Mouse (Mus musculus) limb, embryonic 15.5 days (tissue): Measurements from ENCODE around the gene Szrd1. TPM values are rescaled to one million over a fixed set of nuclear protein-coding genes. Genes with fewer than 3 reads are reported as not detected.

Experiments
- ATAC-seq: fragments of 200-750 bp; cut with Nextera tagmentation; 2 replicates; pipeline ENCODE4 v1.8.0; 2017; ENCODE audit warnings: low read depth, moderate TSS enrichment; ENCODE audit not compliant: insufficient number of reproducible peaks, low FRiP score, low TSS enrichment
- H3K27ac ChIP-seq: fragments of 300-500 bp; sonication (generic); 2 replicates; pipeline ENCODE4 v1.5.1; 2015; ENCODE audit warnings: moderate library complexity, mild to moderate bottlenecking, inconsistent platforms
- H3K27me3 ChIP-seq: fragments of 300-500 bp; sonication (generic); 2 replicates; pipeline ENCODE4 v1.6.1; 2015; ENCODE audit warnings: inconsistent platforms
- H3K36me3 ChIP-seq: fragments of 300-500 bp; sonication (generic); 2 replicates; pipeline ENCODE4 v1.6.1; 2015; ENCODE audit warnings: inconsistent platforms
- H3K4me1 ChIP-seq: fragments of 300-500 bp; sonication (generic); 2 replicates; pipeline ENCODE4 v1.6.1; 2015; ENCODE audit warnings: inconsistent platforms
- H3K4me2 ChIP-seq: fragments of 300-500 bp; sonication (generic); 2 replicates; pipeline ENCODE4 v1.6.1; 2015; ENCODE audit warnings: mild to moderate bottlenecking, inconsistent platforms
- H3K4me3 ChIP-seq: fragments of 300-500 bp; sonication (generic); 2 replicates; pipeline ENCODE4 v1.5.1; 2015; ENCODE audit warnings: mild to moderate bottlenecking, inconsistent platforms
- H3K9ac ChIP-seq: fragments of 300-500 bp; sonication (generic); 2 replicates; pipeline ENCODE4 v1.6.1; 2015; ENCODE audit warnings: inconsistent platforms
- H3K9me3 ChIP-seq: fragments of 300-500 bp; sonication (generic); 2 replicates; pipeline ENCODE4 v1.6.1; 2016; ENCODE audit warnings: inconsistent platforms
- WGBS: fragments of 180-500 bp; shearing (Covaris S2); methylation state at CpG from one replicate; pipeline ENCODE4 v1.1.7; 2015; 5-methylcytosine and 5-hydroxymethylcytosine counted together
- polyA plus RNA-seq: library from polyadenylated mRNA; unstranded; fragments of >200 nt; fragmentation: Nextera tagmentation; extraction: Ambion mirVana; gene quantifications from 2 replicates; pipeline ENCODE4 v1.2.1, GENCODE M21; 2015

The Szrd1 gene
- polyA plus RNA-seq, 1 experiment from 2014 or later: 51.9 TPM

- H3K9me3 ChIP-seq: no peaks in the 10 kb centered on the region
- ATAC-seq: no peak
- H3K36me3 ChIP-seq: peaks cover 32% of the 10 kb centered on the region
- H3K4me1 ChIP-seq: no peaks in the 10 kb centered on the region
- H3K27ac ChIP-seq: no peak overlapping the region
- no peak overlapping the region for H3K4me2 ChIP-seq
- H3K4me3 ChIP-seq: no peak overlapping the region
- WGBS: 65% methylated on average over 8 of the region's 8 CpGs
- H3K27me3 ChIP-seq: no peaks in the 10 kb centered on the region
- H3K9ac ChIP-seq: no peak overlapping the region
Measured at GRCm38 (mm10) chr4:141165744-141166292, 26.2 kb upstream of the Szrd1 start.

GRCm38 (mm10) chr4:141163729-141164128, 24.2 kb upstream of the Szrd1 start:
- Histone ChIP-seq H3K36me3 (peaks cover 16% of the 10 kb centered on the region), H3K9me3 (no peaks in the 10 kb centered on the region), H3K27ac (no peak overlapping the region), H3K9ac (no peak overlapping the region), H3K4me1 (peaks cover 11% of the 10 kb centered on the region; the same call in 1 of the 2 replicates), H3K4me2 (no peak overlapping the region), H3K4me3 (no peak overlapping the region), H3K27me3 (no peaks in the 10 kb centered on the region)
- 92% methylated on average over 5 of the region's 5 CpGs for WGBS
- no peak for ATAC-seq

GRCm38 (mm10) chr4:141161699-141162208, 22.2 kb upstream of the Szrd1 start:
- H3K27ac ChIP-seq: no peak overlapping the region
- no peaks in the 10 kb centered on the region for H3K27me3 ChIP-seq
- H3K9me3 ChIP-seq: no peaks in the 10 kb centered on the region
- no peak overlapping the region for H3K9ac ChIP-seq
- H3K4me2 ChIP-seq: no peak overlapping the region
- peaks cover 11% of the 10 kb centered on the region; the same call in 1 of the 2 replicates for H3K4me1 ChIP-seq
- no peak overlapping the region for H3K4me3 ChIP-seq
- WGBS: 84% methylated on average over 6 of the region's 6 CpGs
- no peak for ATAC-seq
- peaks cover 5% of the 10 kb centered on the region; the same call in 1 of the 2 replicates for H3K36me3 ChIP-seq

- ATAC-seq: no peak
- Histone ChIP-seq H3K27me3 (no peaks in the 10 kb centered on the region), H3K9ac (no peak overlapping the region), H3K36me3 (peaks cover 5% of the 10 kb centered on the region; the same call in 1 of the 2 replicates), H3K4me1 (peaks cover 11% of the 10 kb centered on the region; the same call in 1 of the 2 replicates), H3K27ac (no peak overlapping the region), H3K4me3 (no peak overlapping the region), H3K4me2 (no peak overlapping the region), H3K9me3 (no peaks in the 10 kb centered on the region)
- WGBS: 86% methylated on average over 4 of the region's 4 CpGs
Measured at GRCm38 (mm10) chr4:141160193-141160592, 20.6 kb upstream of the Szrd1 start.

GRCm38 (mm10) chr4:141159666-141160065, 20.1 kb upstream of the Szrd1 start:
- 0 out of 2 replicates have a peak overlapping the region, but pooled peaks have one; percentile 14 for H3K27ac ChIP-seq
- no peak overlapping the region for H3K9ac ChIP-seq
- no peak overlapping the region for H3K4me3 ChIP-seq
- peaks cover 5% of the 10 kb centered on the region; the same call in 1 of the 2 replicates for H3K36me3 ChIP-seq
- no peak overlapping the region for H3K4me2 ChIP-seq
- ATAC-seq: no peak
- H3K4me1 ChIP-seq: peaks cover 11% of the 10 kb centered on the region; the same call in 1 of the 2 replicates
- WGBS: 40% methylated on average over 5 of the region's 5 CpGs
- no peaks in the 10 kb centered on the region for H3K9me3 ChIP-seq
- H3K27me3 ChIP-seq: no peaks in the 10 kb centered on the region

- ATAC-seq: no peak
- H3K27ac ChIP-seq: peak overlapping the region; percentile 14; the same call in 1 of the 2 replicates
Measured at GRCm38 (mm10) chr4:141159093-141159492, 19.5 kb upstream of the Szrd1 start.

GRCm38 (mm10) chr4:141158609-141159008, 19.0 kb upstream of the Szrd1 start:
- H3K36me3 ChIP-seq: peaks cover 2% of the 10 kb centered on the region; the same call in 1 of the 2 replicates
- H3K4me2 ChIP-seq: no peak overlapping the region
- H3K27me3 ChIP-seq: no peaks in the 10 kb centered on the region
- H3K4me1 ChIP-seq: peaks cover 11% of the 10 kb centered on the region; the same call in 1 of the 2 replicates
- no peak overlapping the region for H3K4me3 ChIP-seq
- H3K27ac ChIP-seq: peak overlapping the region; percentile 14; the same call in 1 of the 2 replicates
- no peak overlapping the region for H3K9ac ChIP-seq
- ATAC-seq: no peak
- 71% methylated on average over 2 of the region's 2 CpGs for WGBS
- H3K9me3 ChIP-seq: no peaks in the 10 kb centered on the region

More at GRCm38 (mm10) chr4:141159093-141159492, 19.5 kb upstream of the Szrd1 start:
- Histone ChIP-seq H3K36me3 (peaks cover 5% of the 10 kb centered on the region; the same call in 1 of the 2 replicates), H3K4me1 (peaks cover 11% of the 10 kb centered on the region; the same call in 1 of the 2 replicates), H3K27me3 (no peaks in the 10 kb centered on the region), H3K4me3 (no peak overlapping the region), H3K9ac (no peak overlapping the region), H3K9me3 (no peaks in the 10 kb centered on the region), H3K4me2 (no peak overlapping the region)
- 36% methylated on average over 11 of the region's 11 CpGs for WGBS

- peaks cover 11% of the 10 kb centered on the region; the same call in 1 of the 2 replicates for H3K4me1 ChIP-seq
- ATAC-seq: no peak
- H3K4me3 ChIP-seq: no peak overlapping the region
- H3K27me3 ChIP-seq: no peaks in the 10 kb centered on the region
- H3K27ac ChIP-seq: no peak overlapping the region
- H3K9ac ChIP-seq: no peak overlapping the region
- 71% methylated on average over 4 of the region's 4 CpGs for WGBS
- H3K36me3 ChIP-seq: 0 out of 2 replicates have a peak, but pooled peaks cover 2% of the 10 kb centered on the region
- H3K4me2 ChIP-seq: no peak overlapping the region
- no peaks in the 10 kb centered on the region for H3K9me3 ChIP-seq
Measured at GRCm38 (mm10) chr4:141157485-141157884, 17.9 kb upstream of the Szrd1 start.

GRCm38 (mm10) chr4:141149116-141149515, 9.5 kb upstream of the Szrd1 start:
- peak overlapping the region; percentile 99; the same call in 1 of the 2 replicates for H3K9ac ChIP-seq
- no peak overlapping the region for H3K27ac ChIP-seq
- peaks cover 24% of the 10 kb centered on the region for H3K4me1 ChIP-seq
- WGBS: 32% methylated on average over 7 of the region's 7 CpGs
- H3K4me2 ChIP-seq: peak overlapping the region; percentile 80
- H3K36me3 ChIP-seq: no peaks in the 10 kb centered on the region
- no peak for ATAC-seq
- no peaks in the 10 kb centered on the region for H3K9me3 ChIP-seq
- H3K4me3 ChIP-seq: peak overlapping the region; percentile 99
- no peaks in the 10 kb centered on the region for H3K27me3 ChIP-seq

- peaks cover 24% of the 10 kb centered on the region for H3K4me1 ChIP-seq
Measured at GRCm38 (mm10) chr4:141148009-141148801, 8.6 kb upstream of the Szrd1 start.

GRCm38 (mm10) chr4:141147112-141148008, 7.8 kb upstream of the Szrd1 start, which contains the start of gene Fbxo42:
Fbxo42 (plus strand) TSS chr4:141147913.
- Histone ChIP-seq H3K27ac (peak within 1 kb of the TSS; percentile 97), H3K36me3 (no peaks in the 10 kb centered on the region), H3K4me1 (peaks cover 29% of the 10 kb centered on the region), H3K27me3 (no peaks in the 10 kb centered on the region), H3K4me3 (peak within 1 kb of the TSS; percentile 99), H3K9ac (peak within 1 kb of the TSS; percentile 99), H3K9me3 (no peaks in the 10 kb centered on the region), H3K4me2 (peak within 1 kb of the TSS; percentile 80)
- ATAC-seq: peak; percentile 81
- 7% methylated on average over 58 of the region's 58 CpGs for whole genome bisulfite sequencing

More at GRCm38 (mm10) chr4:141148009-141148801, 8.6 kb upstream of the Szrd1 start:
- Histone ChIP-seq H3K4me3 (peak overlapping the region; percentile 99), H3K27ac (peak overlapping the region; percentile 97), H3K9me3 (no peaks in the 10 kb centered on the region), H3K36me3 (no peaks in the 10 kb centered on the region), H3K4me2 (peak overlapping the region; percentile 80), H3K27me3 (no peaks in the 10 kb centered on the region), H3K9ac (peak overlapping the region; percentile 99)
- WGBS: 1% methylated on average over 66 of the region's 66 CpGs
- peak; percentile 53 for ATAC-seq
